Mouse (Mus musculus) T-helper 1 cell (primary cell): ENCODE results near the gene Pdcd1.
"Not testable (repeated sequence)": the region's sequence is repeated elsewhere in the genome, so short reads cannot be mapped to it uniquely, and the experiment has no call there.

ENCODE experiments used
- in situ Hi-C: fragments of 300-600 bp; cut with MboI, MseI; formaldehyde crosslinking; loops from one replicate; pipeline ENCODE4 v1.15.1; 2025; ENCODE audit warnings: high pct_unique_total_duplicates

The Pdcd1 gene

GRCm38 (mm10) chr1:94052373-94052772 is at the start of gene Pdcd1:
TSS of gene Pdcd1 (minus strand) at chr1:94052553.
- in situ Hi-C loops: no loop called here

DNA sequence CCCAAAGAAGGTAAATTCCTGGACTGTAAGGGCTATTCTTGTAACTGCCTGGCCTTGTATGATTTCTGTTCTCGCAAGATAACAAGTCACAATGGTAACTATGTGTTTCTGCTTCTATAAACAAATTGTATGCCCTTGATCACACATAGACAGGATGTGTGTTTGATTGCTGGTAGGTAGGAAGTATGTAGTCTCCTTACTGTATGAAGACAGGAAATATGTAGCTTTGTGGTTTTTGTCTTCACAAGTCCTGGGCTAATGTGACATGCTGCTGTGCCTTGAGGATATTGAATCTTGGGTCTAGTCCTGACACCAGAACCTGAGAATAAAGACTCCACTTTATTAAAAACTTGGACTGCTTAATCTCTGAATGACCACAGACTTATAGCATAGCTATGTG is 39.4 kb upstream of the Pdcd1 start:
- in situ Hi-C loops: no loop called here

DNA sequence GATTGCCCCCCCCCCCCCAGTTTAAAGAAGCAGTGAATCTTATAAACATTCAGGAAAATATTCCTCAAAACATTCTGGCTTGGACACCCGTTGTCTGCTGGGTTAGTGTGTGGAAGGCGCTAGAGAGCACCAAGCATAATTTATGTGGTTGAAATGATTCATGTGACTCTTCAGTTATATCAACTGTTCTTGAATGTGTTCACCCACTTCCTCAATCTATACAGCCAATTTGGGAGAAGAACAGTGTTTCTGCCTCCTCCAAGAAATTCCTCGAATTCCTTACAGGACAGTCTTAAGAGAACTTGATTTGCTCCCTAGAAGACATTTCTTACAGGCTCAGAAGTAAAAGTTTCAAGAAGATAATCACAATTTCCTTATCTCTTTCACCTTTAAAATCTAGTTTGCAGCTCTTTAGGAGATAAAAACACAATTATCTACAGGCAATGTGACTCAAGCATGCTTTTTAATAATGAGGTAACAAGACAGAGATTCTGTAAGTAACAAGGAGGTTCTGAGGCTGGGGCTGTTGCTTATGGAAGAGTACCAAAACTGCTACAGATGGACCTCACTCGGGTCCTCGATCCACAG is 34.1 kb upstream of the Pdcd1 start:
- in situ Hi-C loops: no loop called here

GRCm38 (mm10) chr1:94085324-94086105 is 33.2 kb upstream of the Pdcd1 start:
- in situ Hi-C loops: no loop called here

DNA sequence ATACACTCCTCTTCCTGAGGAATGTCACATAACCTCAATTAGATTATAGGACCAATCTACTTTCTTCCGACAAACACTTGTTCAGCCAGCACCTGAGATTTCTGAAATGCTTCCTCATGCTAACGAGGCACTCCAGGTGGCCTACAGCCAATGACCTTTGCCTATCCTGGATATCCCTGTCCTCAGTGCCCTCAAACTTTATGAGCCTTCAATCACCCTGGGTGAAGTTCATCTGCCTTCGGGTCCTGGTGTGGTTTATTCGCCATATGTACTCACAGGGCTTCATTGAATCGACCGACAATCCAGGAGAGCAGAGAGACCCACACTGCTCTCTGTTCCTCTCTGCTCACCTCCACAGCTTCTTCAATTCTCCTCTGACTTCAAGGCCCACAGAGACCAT is 29.4 kb upstream of the Pdcd1 start:
- in situ Hi-C loops: no loop called here

GRCm38 (mm10) chr1:94081191-94081590 is 28.8 kb upstream of the Pdcd1 start:
- in situ Hi-C loops: no loop called here

- in situ Hi-C loops: no loop called here
Measured at GRCm38 (mm10) chr1:94080718-94081117, 28.4 kb upstream of the Pdcd1 start.

DNA sequence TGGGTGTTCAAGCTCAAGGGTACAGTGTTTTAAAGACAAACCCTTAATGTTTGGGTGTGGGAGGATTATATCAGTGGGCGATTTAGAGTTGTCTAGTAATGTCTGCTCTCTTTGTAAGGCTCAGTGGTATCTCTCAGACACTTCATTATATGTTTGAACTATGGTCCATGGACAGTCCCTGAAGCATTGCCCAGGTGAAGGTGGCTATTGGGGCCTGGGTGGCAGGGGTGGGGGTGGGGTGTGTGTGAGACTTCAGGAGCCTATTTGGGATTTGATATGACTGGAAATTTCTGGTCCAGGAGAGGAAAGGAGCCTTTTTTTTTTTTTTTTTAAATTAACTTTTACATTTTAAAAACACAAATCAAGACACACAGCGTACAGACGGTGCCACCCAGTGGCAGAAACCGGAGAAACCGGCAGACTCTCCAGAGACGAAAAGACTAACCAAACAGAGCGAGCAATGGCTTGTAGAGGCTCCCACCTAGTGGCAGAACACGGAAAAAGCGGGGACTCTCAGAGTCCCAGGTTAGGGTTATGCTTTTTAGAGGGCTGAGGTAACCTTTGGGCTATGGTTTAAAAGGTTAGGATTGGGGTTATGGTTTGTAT is 26.6 kb upstream of the Pdcd1 start:
- in situ Hi-C loops: loop anchor here (5.0 kb wide), 3 partner anchors 67 to 167 kb away; no protein-coding TSS in a partner anchor

- in situ Hi-C loops: loop anchor here (5.0 kb wide), 3 partner anchors 66 to 166 kb away; no protein-coding TSS in a partner anchor
Measured at GRCm38 (mm10) chr1:94078314-94078713, 26.0 kb upstream of the Pdcd1 start.

- in situ Hi-C loops: loop anchor here (5.0 kb wide), 3 partner anchors 64 to 164 kb away; no protein-coding TSS in a partner anchor
Measured at GRCm38 (mm10) chr1:94076702-94077101, 24.3 kb upstream of the Pdcd1 start.

DNA sequence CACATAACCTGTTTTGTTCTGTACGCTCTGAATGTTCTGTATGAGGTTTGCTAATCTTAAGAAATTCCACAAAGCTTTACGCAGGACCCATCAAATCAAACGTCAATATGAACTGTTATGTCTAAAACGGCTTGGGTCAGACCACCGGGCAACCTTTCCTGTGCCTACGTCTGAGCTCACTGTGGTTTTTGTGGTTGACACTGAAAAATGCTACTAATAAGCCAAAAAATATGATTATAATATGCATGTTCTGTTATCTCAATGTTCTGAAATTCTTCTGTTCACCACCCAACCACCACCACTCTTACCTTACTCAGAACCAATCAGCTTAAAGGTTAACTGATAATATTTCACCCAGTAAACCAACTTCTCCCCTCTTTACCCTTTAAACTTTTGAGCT is 22.4 kb upstream of the Pdcd1 start:
- in situ Hi-C loops: loop anchor here (5.0 kb wide), 3 partner anchors 62 to 162 kb away; no protein-coding TSS in a partner anchor

- in situ Hi-C loops: not testable (repeated sequence)
Measured at GRCm38 (mm10) chr1:94058281-94058680, 5.9 kb upstream of the Pdcd1 start.

- in situ Hi-C loops: no loop called here
Measured at GRCm38 (mm10) chr1:94057401-94057800, 5.0 kb upstream of the Pdcd1 start.

DNA sequence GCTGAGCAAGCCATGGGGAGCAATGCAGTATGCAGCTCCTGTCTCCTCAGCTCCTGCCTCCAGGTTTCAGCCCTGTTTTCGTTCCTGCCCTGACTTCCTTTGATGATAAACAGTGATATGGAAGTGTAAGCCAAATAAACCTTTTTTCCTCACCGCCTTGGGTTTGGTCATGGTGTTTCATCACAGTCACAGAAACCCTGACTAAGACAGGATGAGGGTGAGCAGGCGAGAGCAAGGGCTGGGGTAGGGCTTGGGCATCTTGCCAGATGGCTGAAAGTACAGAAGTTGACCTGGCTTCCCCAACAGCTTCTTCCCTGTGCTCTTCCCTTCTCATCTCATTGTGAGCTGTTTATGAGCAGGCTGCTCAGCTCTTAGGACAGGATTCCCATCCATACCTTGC is 3.6 kb upstream of the Pdcd1 start:
- in situ Hi-C loops: no loop called here

GRCm38 (mm10) chr1:94054481-94054880 is 2.1 kb upstream of the Pdcd1 start:
- in situ Hi-C loops: no loop called here

GRCm38 (mm10) chr1:94053530-94054216 is 1.3 kb upstream of the Pdcd1 start:
- in situ Hi-C loops: no loop called here

DNA sequence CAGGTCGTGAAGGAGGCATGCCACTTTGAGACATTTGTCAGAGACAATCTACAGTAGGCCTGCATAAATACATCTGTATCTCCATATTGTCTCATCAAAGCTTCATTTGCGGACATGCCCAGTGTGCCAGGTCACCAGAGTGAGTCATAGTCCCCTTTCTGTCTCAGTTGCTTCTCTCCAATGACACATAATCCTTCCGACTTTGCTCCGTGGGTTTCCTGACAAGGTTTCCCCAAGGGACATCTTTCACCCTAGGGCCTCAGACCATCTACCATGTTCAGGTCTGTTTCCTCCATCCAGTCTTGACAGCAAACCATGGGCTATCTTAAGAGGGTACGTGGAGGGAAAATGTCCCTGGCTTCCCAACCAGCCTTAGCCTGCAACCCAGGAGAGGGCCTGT is 1.2 kb downstream of the Pdcd1 start:
- in situ Hi-C loops: no loop called here

GRCm38 (mm10) chr1:94046544-94046943 is 5.8 kb downstream of the Pdcd1 start:
- in situ Hi-C loops: loop anchor here (25.0 kb wide), 1 partner anchor 559 kb away; the partner anchor contains the start of gene Hdlbp

- in situ Hi-C loops: loop anchor here (25.0 kb wide), 1 partner anchor 558 kb away; the partner anchor contains the start of gene Hdlbp
Measured at GRCm38 (mm10) chr1:94045559-94045958, 6.8 kb downstream of the Pdcd1 start.

DNA sequence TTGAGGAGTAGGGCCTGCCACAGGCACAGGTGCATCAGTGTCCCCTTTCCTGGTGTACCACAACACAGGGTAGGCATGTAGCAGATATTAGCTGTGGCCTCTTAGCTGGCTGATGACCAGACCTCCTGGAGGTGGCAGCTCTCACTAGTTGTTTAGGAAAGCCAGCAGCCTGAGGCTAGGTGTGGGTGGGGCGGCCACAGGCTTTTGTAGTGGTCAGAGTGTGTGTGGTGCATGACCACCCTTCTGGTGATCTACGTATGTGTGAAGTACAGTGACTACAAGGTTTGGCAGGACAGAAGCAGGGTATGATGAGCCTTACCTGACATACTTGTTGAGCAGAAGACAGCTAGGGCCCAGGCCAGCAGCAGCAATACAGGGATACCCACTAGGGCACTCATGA is 12.0 kb downstream of the Pdcd1 start:
- in situ Hi-C loops: loop anchor here (25.0 kb wide), 1 partner anchor 553 kb away; the partner anchor contains the start of gene Hdlbp

DNA sequence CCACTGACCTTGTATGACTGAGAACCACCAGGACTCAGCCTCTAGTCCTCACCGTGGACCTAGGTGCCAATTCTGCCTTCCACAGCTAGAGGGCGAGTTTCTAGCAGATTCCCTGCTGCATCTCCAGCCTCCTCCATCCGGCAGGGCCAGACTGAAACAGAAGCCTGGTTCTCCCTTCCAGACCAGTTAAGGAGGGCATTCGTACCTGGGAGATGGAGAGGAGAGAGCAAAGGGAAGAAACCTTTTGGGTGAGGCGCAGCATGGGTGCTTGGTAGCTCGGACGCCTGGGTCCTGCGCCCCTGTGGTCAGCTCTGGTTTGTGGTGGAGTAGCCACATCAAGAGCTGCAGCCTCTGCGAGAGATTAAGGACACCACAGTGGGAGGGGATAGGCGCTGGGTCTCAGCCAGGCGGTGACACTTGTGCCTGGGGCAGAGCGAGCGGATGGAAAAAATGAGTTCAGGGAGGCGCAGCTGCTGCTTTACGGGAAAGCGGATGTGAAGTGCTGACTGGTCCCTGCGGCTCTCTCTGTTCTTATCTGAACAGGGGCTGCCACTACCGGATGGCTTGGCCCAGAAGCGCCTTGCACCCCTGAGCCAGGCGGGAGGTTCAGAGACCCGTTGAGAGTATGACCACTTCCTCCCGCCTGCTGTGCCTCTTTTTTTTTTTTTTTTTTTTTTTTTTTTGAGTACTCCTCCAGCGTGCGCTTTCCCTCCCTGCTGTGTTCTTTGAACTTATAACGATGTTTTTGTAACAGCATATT is 17.2 kb downstream of the Pdcd1 start:
- in situ Hi-C loops: loop anchor here (25.0 kb wide), 1 partner anchor 548 kb away; the partner anchor contains the start of gene Hdlbp
